Mouse (Mus musculus) CH12.LX (cell line): ENCODE results near the gene Csmd2.

Experiments
- CTCF ChIP-seq, 2 experiments: IDR thresholded peaks in 1 of 2; conservative IDR thresholded peaks in 1 of 2; 2 replicates each; pipeline ENCODE4 v1.5.1; 2011 to 2012; ENCODE audit warnings: low read depth in 2 of 2, low read length in 2 of 2, improper control_type of control experiment in 1 of 2, inconsistent platforms in 1 of 2, mild to moderate bottlenecking in 1 of 2, moderate library complexity in 1 of 2
- EP300 ChIP-seq: IDR thresholded peaks from 2 replicates; pipeline ENCODE4 v1.6.1; 2011; ENCODE audit warnings: low read length, improper control_type of control experiment
- HCFC1 ChIP-seq: IDR thresholded peaks from 2 replicates; pipeline ENCODE4 v1.6.1; 2012; ENCODE audit warnings: low read depth, mild to moderate bottlenecking, inconsistent platforms, low read length, improper control_type of control experiment
- KAT2A ChIP-seq: IDR thresholded peaks from 2 replicates; pipeline ENCODE4 v1.6.1; 2012; ENCODE audit warnings: low read length, improper control_type of control experiment, inconsistent platforms; ENCODE audit not compliant: insufficient replicate concordance
- POLR2A ChIP-seq: IDR thresholded peaks from 2 replicates; pipeline ENCODE4 v1.6.1; 2011; ENCODE audit warnings: low read depth, mild to moderate bottlenecking, improper control_type of control experiment, low read length
- SIN3A ChIP-seq: IDR thresholded peaks from 2 replicates; pipeline ENCODE4 v1.6.1; 2012; ENCODE audit warnings: low read length, improper control_type of control experiment, inconsistent platforms
- USF2 ChIP-seq: conservative IDR thresholded peaks from 2 replicates; pipeline ENCODE4 v1.6.1; 2011; ENCODE audit warnings: low read depth, low read length, improper control_type of control experiment
- ZC3H11A ChIP-seq: IDR thresholded peaks from 2 replicates; pipeline ENCODE4 v1.6.1; 2012; ENCODE audit warnings: low read depth, mild to moderate bottlenecking, inconsistent platforms, low read length, improper control_type of control experiment

DNA sequence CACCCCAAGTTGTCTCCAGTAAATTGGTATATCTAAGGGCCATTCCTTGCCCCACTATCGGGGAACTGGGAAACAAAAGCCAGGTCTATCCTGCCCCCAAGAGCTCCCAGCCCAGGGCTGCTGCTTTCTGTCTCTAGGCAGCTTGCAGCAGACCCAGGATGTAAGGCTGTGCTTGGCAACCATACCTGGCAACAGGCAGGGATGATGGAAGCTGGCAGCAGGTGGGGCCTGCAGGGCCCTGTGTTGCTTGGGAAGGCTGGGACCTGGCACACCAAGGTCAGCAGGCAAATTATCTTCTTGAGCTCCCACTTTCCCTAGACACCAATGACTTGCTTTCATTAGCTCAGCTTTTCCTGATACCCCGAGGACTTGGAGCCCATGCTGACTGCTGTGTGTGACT is 31.8 kb downstream of the Csmd2 start:
- no peak for TF ChIP-seq HCFC1
- no peak for TF ChIP-seq CTCF (conservative IDR thresholded peaks at IDR 0.05 in 1 of 2, IDR thresholded peaks at IDR 0.05 in 1 of 2; ENCODE audit: low read depth in 2 of 2, low read length in 2 of 2)
- TF ChIP-seq USF2, result no peak
- TF ChIP-seq EP300, result no peak
- TF ChIP-seq SIN3A, result no peak
- TF ChIP-seq KAT2A, result no peak
- TF ChIP-seq POLR2A, result no peak
- TF ChIP-seq ZC3H11A, result no peak
